Mouse (Mus musculus): ENCODE results near the gene A3galt2. TPM values are rescaled to one million over a fixed set of nuclear protein-coding genes. Genes with fewer than 3 reads are reported as not detected.

The A3galt2 gene
- polyA plus RNA-seq, 1 experiment: 0.16 TPM

DNA sequence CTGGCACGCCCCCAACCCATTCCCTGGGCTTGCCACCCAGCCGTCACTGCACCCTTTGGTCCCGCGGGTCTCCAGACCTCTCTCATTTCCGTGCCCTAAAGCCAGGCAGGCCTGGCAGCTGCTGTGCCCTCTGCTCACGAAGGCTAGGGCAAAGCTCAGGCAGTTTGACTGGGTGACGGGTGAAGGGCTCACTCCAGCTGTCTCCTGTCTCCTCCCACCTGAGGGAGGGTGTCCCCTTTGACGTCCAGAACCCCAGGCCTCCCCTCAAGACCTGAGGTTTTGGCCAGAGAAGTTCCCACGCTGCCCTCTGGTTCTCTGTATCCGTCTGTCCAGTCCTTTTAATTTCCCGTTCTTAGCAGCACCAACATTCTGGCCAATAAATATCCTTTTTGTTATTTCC is 18.7 kb downstream of the A3galt2 start:
- no peaks in the 10 kb centered on the region for H3K4me1 ChIP-seq (ENCODE audit: control insufficient read depth, insufficient read depth, low read length)
- no peak overlapping the region for H3K27ac ChIP-seq (ENCODE audit: insufficient read depth, low read depth, low read length)
- H3K36me3 ChIP-seq (ENCODE audit: control insufficient read depth, insufficient read depth, low read length): peaks cover 2% of the 10 kb centered on the region; the same call in 1 of the 2 replicates
- TF ChIP-seq POLR2A (IDR thresholded peaks at IDR 0.05; ENCODE audit: low read depth, low read length) (no peak), CTCF (conservative IDR thresholded peaks at IDR 0.05; ENCODE audit: insufficient read depth, insufficient read length, low read depth, low read length) (no peak)
- no peaks in the 10 kb centered on the region for H3K27me3 ChIP-seq (replicated peaks; ENCODE audit: control insufficient read depth, insufficient read depth, low read length)
- 72% methylated on average over 11 of the region's 11 CpGs for WGBS
- no peak overlapping the region for H3K4me3 ChIP-seq (ENCODE audit: insufficient read depth, low read depth, low read length)
- DNase-seq: no peak

DNA sequence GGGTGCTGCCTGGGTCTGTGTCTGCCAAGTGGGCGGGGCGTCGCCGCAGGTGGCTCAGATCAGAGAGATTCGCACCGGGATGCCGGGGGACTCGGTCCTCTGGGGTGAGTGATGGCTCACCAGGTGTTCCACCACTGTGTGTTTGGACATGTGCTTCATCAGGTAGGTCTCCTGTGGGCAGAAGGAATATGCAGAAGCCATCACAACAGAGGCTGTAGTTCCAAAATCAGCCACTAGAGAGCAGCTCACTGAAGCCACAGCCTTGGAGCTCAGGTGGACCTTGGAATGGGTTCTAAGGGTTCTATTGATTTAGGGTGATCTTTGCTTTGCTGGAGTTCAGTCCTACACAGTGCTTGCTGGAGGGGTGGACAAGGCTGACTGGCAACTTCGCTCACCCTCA is 19.3 kb downstream of the A3galt2 start:
- peaks cover 2% of the 10 kb centered on the region; the same call in 1 of the 2 replicates for H3K36me3 ChIP-seq (ENCODE audit: control insufficient read depth, insufficient read depth, low read length)
- WGBS: 90% methylated on average over 9 of the region's 9 CpGs
- no peaks in the 10 kb centered on the region for H3K4me1 ChIP-seq (ENCODE audit: control insufficient read depth, insufficient read depth, low read length)
- H3K27ac ChIP-seq (ENCODE audit: insufficient read depth, low read depth, low read length): no peak overlapping the region
- DNase-seq: peak; percentile 67
- no peaks in the 10 kb centered on the region for H3K27me3 ChIP-seq (replicated peaks; ENCODE audit: control insufficient read depth, insufficient read depth, low read length)
- H3K4me3 ChIP-seq (ENCODE audit: insufficient read depth, low read depth, low read length): no peak overlapping the region
- no peak for TF ChIP-seq POLR2A (IDR thresholded peaks at IDR 0.05; ENCODE audit: low read depth, low read length)
- TF ChIP-seq CTCF (conservative IDR thresholded peaks at IDR 0.05; ENCODE audit: insufficient read depth, insufficient read length, low read depth, low read length): peak; percentile 67

DNA sequence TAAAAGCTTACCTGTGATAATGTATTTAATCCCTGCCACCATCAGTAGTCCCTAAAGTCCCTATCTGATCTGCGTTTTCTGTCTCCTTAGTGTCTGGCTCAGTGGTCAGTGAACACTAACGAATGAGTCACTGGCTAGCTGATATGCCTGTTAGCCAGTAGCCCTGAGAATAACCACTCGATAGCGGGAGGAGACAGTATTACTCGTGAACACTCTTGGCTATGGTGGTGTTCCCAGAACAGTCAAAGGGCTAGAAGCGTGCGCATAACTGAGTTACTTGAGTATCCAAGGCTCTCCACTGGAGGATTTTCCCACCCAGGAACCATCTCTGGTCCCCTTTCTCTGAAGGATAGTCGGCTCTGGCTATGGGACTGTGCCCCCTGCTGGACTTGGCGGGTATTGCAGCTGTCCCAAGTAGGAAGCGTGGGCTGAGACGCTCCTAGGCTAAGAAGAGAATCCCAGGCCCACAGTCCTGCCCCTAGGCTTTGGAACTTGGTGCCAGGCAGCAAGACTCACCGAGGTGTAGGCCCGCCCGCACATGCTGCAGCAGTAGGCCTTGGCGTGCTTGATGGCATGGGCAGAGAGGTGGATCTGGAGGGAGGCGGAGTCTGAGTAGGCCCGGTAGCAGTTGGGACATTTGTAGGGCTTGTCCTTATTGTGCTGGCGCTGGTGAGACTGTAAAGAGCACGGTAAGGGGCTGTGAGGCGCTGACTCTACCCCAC is 21.6 kb downstream of the A3galt2 start:
- DNase-seq: peak; percentile 75

DNA sequence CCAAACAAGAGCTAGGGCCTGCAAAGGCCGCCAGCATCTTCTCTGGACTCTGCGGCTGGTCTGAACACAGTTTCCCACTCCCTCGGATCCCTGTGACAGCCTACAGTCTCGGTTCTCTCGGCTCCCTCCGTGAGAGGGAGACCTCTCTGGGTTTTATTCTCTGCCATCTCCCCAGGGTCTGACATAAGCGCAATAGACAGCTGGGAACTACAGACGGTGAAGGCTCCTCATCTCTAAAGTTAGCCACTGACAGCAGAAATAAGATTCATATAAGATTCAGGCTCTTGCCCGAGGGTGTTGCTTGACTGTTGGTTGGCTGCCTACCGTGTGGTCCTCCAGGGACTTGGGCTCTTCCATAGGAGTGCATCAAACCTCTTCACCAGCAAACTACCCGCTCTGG is 22.4 kb downstream of the A3galt2 start:
- H3K27ac ChIP-seq (ENCODE audit: insufficient read depth, low read depth, low read length): no peak overlapping the region
- WGBS: 84% methylated on average over 11 of the region's 11 CpGs
- no peak for DNase-seq
- no peaks in the 10 kb centered on the region for H3K27me3 ChIP-seq (replicated peaks; ENCODE audit: control insufficient read depth, insufficient read depth, low read length)
- H3K4me3 ChIP-seq (ENCODE audit: insufficient read depth, low read depth, low read length): no peak overlapping the region
- TF ChIP-seq CTCF (conservative IDR thresholded peaks at IDR 0.05; ENCODE audit: insufficient read depth, insufficient read length, low read depth, low read length) (no peak), POLR2A (IDR thresholded peaks at IDR 0.05; ENCODE audit: low read depth, low read length) (no peak)
- H3K36me3 ChIP-seq (ENCODE audit: control insufficient read depth, insufficient read depth, low read length): peaks cover 2% of the 10 kb centered on the region; the same call in 1 of the 2 replicates
- no peaks in the 10 kb centered on the region for H3K4me1 ChIP-seq (ENCODE audit: control insufficient read depth, insufficient read depth, low read length)

More for the DNA sequence above, 21.6 kb downstream of the A3galt2 start:
- Histone ChIP-seq H3K36me3 (ENCODE audit: control insufficient read depth, insufficient read depth, low read length) (peaks cover 2% of the 10 kb centered on the region; the same call in 1 of the 2 replicates), H3K4me1 (ENCODE audit: control insufficient read depth, insufficient read depth, low read length) (no peaks in the 10 kb centered on the region), H3K4me3 (ENCODE audit: insufficient read depth, low read depth, low read length) (no peak overlapping the region), H3K27me3 (replicated peaks; ENCODE audit: control insufficient read depth, insufficient read depth, low read length) (no peaks in the 10 kb centered on the region), H3K27ac (ENCODE audit: insufficient read depth, low read depth, low read length) (no peak overlapping the region)
- TF ChIP-seq POLR2A (IDR thresholded peaks at IDR 0.05; ENCODE audit: low read depth, low read length) (no peak), CTCF (conservative IDR thresholded peaks at IDR 0.05; ENCODE audit: insufficient read depth, insufficient read length, low read depth, low read length) (peak; percentile 87)
- WGBS: 42% methylated on average over 20 of the region's 20 CpGs

DNA sequence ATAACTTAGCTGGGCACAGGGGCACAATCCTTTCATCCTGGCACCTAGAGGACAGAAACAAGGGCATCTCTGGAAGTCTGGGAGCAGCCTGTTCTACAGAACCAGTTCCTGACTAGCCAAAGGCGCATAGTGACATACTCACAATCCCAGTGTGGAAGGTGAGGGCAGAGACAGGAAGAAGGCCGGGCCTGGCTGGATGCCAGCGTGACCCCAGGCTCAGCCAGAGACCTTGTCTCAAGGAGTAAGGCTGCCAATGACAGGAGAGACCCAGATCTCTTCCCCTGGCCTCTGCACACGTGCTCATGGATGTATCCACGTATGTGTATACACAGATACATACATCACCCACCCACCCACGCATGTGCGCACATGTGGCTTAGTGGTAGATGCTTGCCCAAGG is 26.9 kb downstream of the A3galt2 start:
- H3K36me3 ChIP-seq (ENCODE audit: control insufficient read depth, insufficient read depth, low read length): no peaks in the 10 kb centered on the region
- TF ChIP-seq POLR2A (IDR thresholded peaks at IDR 0.05; ENCODE audit: low read depth, low read length) (no peak), CTCF (conservative IDR thresholded peaks at IDR 0.05; ENCODE audit: insufficient read depth, insufficient read length, low read depth, low read length) (no peak)
- 70% methylated on average over 7 of the region's 7 CpGs for WGBS
- H3K27ac ChIP-seq (ENCODE audit: insufficient read depth, low read depth, low read length): no peak overlapping the region
- H3K4me1 ChIP-seq (ENCODE audit: control insufficient read depth, insufficient read depth, low read length): 0 out of 2 replicates have a peak, but pooled peaks cover 3% of the 10 kb centered on the region
- DNase-seq: peak; percentile 26
- H3K4me3 ChIP-seq (ENCODE audit: insufficient read depth, low read depth, low read length): no peak overlapping the region
- no peaks in the 10 kb centered on the region for H3K27me3 ChIP-seq (replicated peaks; ENCODE audit: control insufficient read depth, insufficient read depth, low read length)

GRCm38 (mm10) chr4:128782645-128783044 is 27.5 kb downstream of the A3galt2 start:
- Histone ChIP-seq H3K4me1 (ENCODE audit: control insufficient read depth, insufficient read depth, low read length) (0 out of 2 replicates have a peak, but pooled peaks cover 3% of the 10 kb centered on the region), H3K4me3 (ENCODE audit: insufficient read depth, low read depth, low read length) (no peak overlapping the region), H3K27ac (ENCODE audit: insufficient read depth, low read depth, low read length) (no peak overlapping the region), H3K36me3 (ENCODE audit: control insufficient read depth, insufficient read depth, low read length) (no peaks in the 10 kb centered on the region), H3K27me3 (replicated peaks; ENCODE audit: control insufficient read depth, insufficient read depth, low read length) (no peaks in the 10 kb centered on the region)
- no peak for DNase-seq
- WGBS: 42% methylated on average over 4 of the region's 4 CpGs
- TF ChIP-seq CTCF (conservative IDR thresholded peaks at IDR 0.05; ENCODE audit: insufficient read depth, insufficient read length, low read depth, low read length): no peak

DNA sequence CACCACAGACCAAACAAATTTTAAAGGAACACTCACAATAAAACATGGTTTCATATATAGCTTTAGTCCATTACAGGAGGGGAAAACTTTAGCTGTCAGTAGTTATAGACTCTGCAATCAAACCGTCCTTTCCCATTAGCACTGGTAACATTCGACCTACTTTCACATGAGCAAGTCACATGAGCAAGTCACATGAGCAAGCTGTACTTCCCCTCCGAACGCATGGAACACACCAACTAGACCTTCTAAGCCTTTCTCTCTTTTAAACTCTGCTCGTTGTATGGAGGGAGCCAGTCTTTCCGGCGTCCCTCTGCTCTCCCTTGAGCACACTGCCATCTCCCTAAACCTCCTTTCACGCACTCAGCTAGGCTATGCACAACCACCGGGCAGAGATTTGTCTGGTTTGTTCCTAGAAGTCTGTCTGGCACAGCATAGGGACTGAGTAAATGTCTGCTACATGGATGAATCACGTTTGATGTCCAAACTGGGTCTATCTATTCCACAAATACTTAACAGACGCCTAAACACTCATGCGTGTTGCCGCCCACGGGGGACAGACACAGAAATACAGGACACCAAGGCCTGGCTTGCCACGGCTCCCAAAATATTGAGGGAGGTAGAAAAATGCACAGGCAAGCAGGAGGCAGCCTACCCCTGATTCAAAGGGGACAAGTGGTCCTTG is 29.9 kb downstream of the A3galt2 start:
- H3K36me3 ChIP-seq (ENCODE audit: control insufficient read depth, insufficient read depth, low read length): no peaks in the 10 kb centered on the region
- DNase-seq: no peak
- no peak overlapping the region for H3K4me3 ChIP-seq (ENCODE audit: insufficient read depth, low read depth, low read length)
- H3K27ac ChIP-seq (ENCODE audit: insufficient read depth, low read depth, low read length): no peak overlapping the region
- WGBS: 75% methylated on average over 15 of the region's 15 CpGs
- 0 out of 2 replicates have a peak, but pooled peaks cover 3% of the 10 kb centered on the region for H3K4me1 ChIP-seq (ENCODE audit: control insufficient read depth, insufficient read depth, low read length)
- H3K27me3 ChIP-seq (replicated peaks; ENCODE audit: control insufficient read depth, insufficient read depth, low read length): no peaks in the 10 kb centered on the region
- TF ChIP-seq CTCF (conservative IDR thresholded peaks at IDR 0.05; ENCODE audit: insufficient read depth, insufficient read length, low read depth, low read length) (no peak), POLR2A (IDR thresholded peaks at IDR 0.05; ENCODE audit: low read depth, low read length) (no peak)

All from kidney, adult 2 months (tissue).